Mouse (Mus musculus) cerebellum, adult 2 months (tissue): ENCODE measurements at regions not wholly inside any gene's neighbourhood (a gene's known extent, or its start where the extent isn't known, plus 50 kb on each side); places are given as distances from the start of the nearest gene placed in this dataset.

Experiments
- CTCF ChIP-seq: fragments of 200-500 bp; IDR thresholded peaks from 2 replicates; pipeline ENCODE4 v1.5.1; 2011; ENCODE audit warnings: low read depth, mild to moderate bottlenecking, control low read depth, low read length, moderate library complexity, borderline replicate concordance; ENCODE audit not compliant: insufficient read depth
- POLR2A ChIP-seq: fragments of 200-500 bp; IDR thresholded peaks from 2 replicates; pipeline ENCODE4 v1.6.1; 2011; ENCODE audit warnings: low read length, control low read depth, borderline replicate concordance; ENCODE audit not compliant: insufficient read depth

DNA sequence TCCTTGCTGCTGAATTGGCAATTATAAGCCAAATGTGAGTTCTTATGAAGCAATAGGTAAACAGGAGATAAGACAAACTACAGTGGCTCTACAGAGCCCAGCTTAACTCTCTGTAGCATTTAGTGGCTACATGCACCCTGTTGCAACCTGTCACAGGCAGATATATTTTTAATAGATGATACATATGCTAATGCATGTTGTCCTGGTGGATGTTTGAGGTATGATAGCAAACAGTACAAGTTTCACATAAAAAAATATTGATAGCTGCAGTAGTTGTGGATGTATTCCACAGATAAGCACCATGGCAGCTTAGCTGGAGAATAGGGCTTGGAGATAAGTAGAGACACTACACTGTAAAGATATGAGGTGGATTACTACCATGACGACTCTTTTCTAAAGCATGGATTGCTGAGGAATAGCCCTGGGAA lies 477.1 kb upstream of the Cntn5 start:
- no peak for TF ChIP-seq POLR2A
- no peak for TF ChIP-seq CTCF
